In the genomic region with DNA sequence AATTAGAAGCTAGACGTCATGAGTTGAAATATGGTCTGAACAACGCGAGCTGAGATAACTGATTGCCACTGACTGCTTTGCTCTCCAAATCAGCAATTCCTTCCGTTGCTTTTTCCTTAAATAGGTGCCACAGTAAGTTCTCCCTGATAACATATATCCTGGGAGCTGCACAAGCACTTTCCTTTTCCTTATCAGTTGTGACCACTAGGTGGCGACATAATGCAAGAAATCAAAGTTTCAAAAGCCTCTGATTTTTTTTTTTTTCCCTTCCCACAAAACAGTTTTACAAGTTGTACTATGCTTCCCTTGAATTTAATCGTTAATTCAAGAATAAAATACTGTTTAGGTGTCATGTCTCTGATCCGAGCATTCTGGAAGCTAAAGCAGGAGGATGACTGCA, we compare ENCODE assay signal across 7 mouse cellular contexts. TPM values are rescaled to one million over a fixed set of nuclear protein-coding genes. Genes with fewer than 3 reads are reported as not detected.
DNase-seq lines count a peak whose midpoint lies in the region.

No protein-coding gene starts in this region.

- intact Hi-C loops in heart, postnatal 14 days (cut with DNase I) = loop anchor here (2.0 to 10.0 kb wide), 3 partner anchors 427 to 1815 kb away; no protein-coding TSS in a partner anchor

- DNase-seq in left cerebral cortex, adult 18-20 months (ENCODE audit: low spot score in 2 of 2) = peak; percentile 33 to 73
- DNase-seq in left cerebral cortex, adult 11 months (ENCODE audit: low spot score) = no peak
- DNase-seq in NIH3T3 (ENCODE audit: low read depth) = peak; percentile 89
- DNase-seq in cerebellum, adult 9-10 months = peak; percentile 31
- peak; percentile 13 to 58 for DNase-seq in heart, postnatal 14 days
- peak; percentile 64 for DNase-seq in lung, postnatal 10 days
- peak; percentile 19 for DNase-seq in testis, postnatal 14 days (ENCODE audit: low spot score)

RNA-seq across cellular contexts. Expression of gene Nts, which starts 40.8 kb away (rescaled TPM):
- total RNA-seq in left cerebral cortex, adult 18-20 months (2021) = 1 to 10 TPM; 6.2 TPM
- total RNA-seq in heart, postnatal 14 days (2021) = 1 to 10 TPM; 2.4 to 3.1 TPM
